In genomic region chr9:120433747-120434146, GRCm38 (mm10) we compare ENCODE assay signal across 8 mouse cellular contexts. TPM values are rescaled to one million over a fixed set of nuclear protein-coding genes. Genes with fewer than 3 reads are reported as not detected.
DNase-seq lines count a peak whose midpoint lies in the region; ATAC-seq and TF ChIP-seq lines count a peak whose summit lies in the region.

No protein-coding gene starts in this region.

- no peak overlapping the region for H3K4me2 ChIP-seq in heart, embryonic 11.5 days
- H3K4me2 ChIP-seq in kidney, postnatal 0 days (ENCODE audit: low read length), result no peak overlapping the region

- 32% methylated on average over 8 of the region's 8 CpGs for WGBS in heart, embryonic 11.5 days (ENCODE audit: insufficient replicate concordance)
- 16% methylated on average over 8 of the region's 8 CpGs for WGBS in kidney, postnatal 0 days

- H3K36me3 ChIP-seq in ES-Bruce4 (ENCODE audit: control insufficient read depth, insufficient read depth, low read length, poor library complexity, severe bottlenecking), result no peaks in the 10 kb centered on the region
- no peaks in the 10 kb centered on the region for H3K36me3 ChIP-seq in heart, embryonic 11.5 days (ENCODE audit: control insufficient read depth, insufficient read depth, low read length)
- no peaks in the 10 kb centered on the region for H3K36me3 ChIP-seq in kidney, postnatal 0 days (ENCODE audit: insufficient read depth, low read length)

- no peaks in the 10 kb centered on the region for H3K27me3 ChIP-seq in ES-Bruce4 (ENCODE audit: control insufficient read depth, insufficient read depth, low read length, poor library complexity, severe bottlenecking)
- H3K27me3 ChIP-seq in heart, embryonic 11.5 days (ENCODE audit: control insufficient read depth, insufficient read depth, low read length), result no peaks in the 10 kb centered on the region
- H3K27me3 ChIP-seq in kidney, postnatal 0 days (ENCODE audit: insufficient read depth, low read length), result no peaks in the 10 kb centered on the region

- H3K27ac ChIP-seq in ES-Bruce4 (ENCODE audit: insufficient read depth, low read length), result no peak overlapping the region
- H3K27ac ChIP-seq in heart, embryonic 11.5 days (ENCODE audit: low read depth, low read length), result no peak overlapping the region
- H3K27ac ChIP-seq in kidney, postnatal 0 days, result no peak overlapping the region

- no peaks in the 10 kb centered on the region for H3K4me1 ChIP-seq in ES-Bruce4 (ENCODE audit: control insufficient read depth, insufficient read depth, low read length)
- H3K4me1 ChIP-seq in heart, embryonic 11.5 days (ENCODE audit: control insufficient read depth, insufficient read depth, low read length), result no peaks in the 10 kb centered on the region
- H3K4me1 ChIP-seq in kidney, postnatal 0 days (replicated peaks; ENCODE audit: insufficient read depth, low read length), result no peaks in the 10 kb centered on the region

- TF ChIP-seq EP300 in ES-Bruce4 (IDR thresholded peaks at IDR 0.05; ENCODE audit: insufficient read depth, low read depth, low read length), result no peak

- no peak for TF ChIP-seq POLR2A in ES-Bruce4 (IDR thresholded peaks at IDR 0.05; ENCODE audit: insufficient read depth, low read length)

- DNase-seq in adrenal gland, postnatal 14 days, result peak; percentile 75
- peak; percentile 61 for DNase-seq in embryo, embryonic 9.5 days (ENCODE audit: extremely low spot score)
- DNase-seq in kidney, postnatal 0 days (ENCODE audit: low spot score), result peak; percentile 91
- DNase-seq in lung, postnatal 14 days, result peak; percentile 68
- DNase-seq in retina, postnatal 1 day, result peak; percentile 85
- peak; percentile 77 for DNase-seq in thymus, postnatal 4 days

- 0 out of 2 replicates have a peak, but pooled peaks have one; percentile 12 for ATAC-seq in heart, embryonic 11.5 days (replicated peaks; ENCODE audit: insufficient number of reproducible peaks, low FRiP score, low TSS enrichment)
- peak; percentile 91 for ATAC-seq in kidney, postnatal 0 days (replicated peaks; ENCODE audit: low FRiP score, low read depth)

- H3K4me3 ChIP-seq in ES-Bruce4 (ENCODE audit: low read depth, low read length), result no peak overlapping the region
- no peak overlapping the region for H3K4me3 ChIP-seq in heart, embryonic 11.5 days (ENCODE audit: low read depth, low read length)
- no peak overlapping the region for H3K4me3 ChIP-seq in kidney, postnatal 0 days (replicated peaks; ENCODE audit: low read depth, low read length)

- peak; percentile 94 for TF ChIP-seq CTCF in ES-Bruce4 (IDR thresholded peaks at IDR 0.05; ENCODE audit: low read depth, low read length)
- TF ChIP-seq CTCF in kidney, postnatal 0 days (IDR thresholded peaks at IDR 0.05; ENCODE audit: low read depth), result peak; percentile 96

- H3K9ac ChIP-seq in ES-Bruce4 (ENCODE audit: low read depth, poor library complexity, severe bottlenecking), result no peak overlapping the region
- no peak overlapping the region for H3K9ac ChIP-seq in heart, embryonic 11.5 days (ENCODE audit: low read depth, low read length)
- no peak overlapping the region for H3K9ac ChIP-seq in kidney, postnatal 0 days (ENCODE audit: low read depth, low read length)

- H3K9me3 ChIP-seq in ES-Bruce4 (replicated peaks; ENCODE audit: control insufficient read depth, insufficient read depth, low read length, poor library complexity, severe bottlenecking), result no peaks in the 10 kb centered on the region
- no peaks in the 10 kb centered on the region for H3K9me3 ChIP-seq in heart, embryonic 11.5 days (replicated peaks; ENCODE audit: control insufficient read depth, low read length)
- no peaks in the 10 kb centered on the region for H3K9me3 ChIP-seq in kidney, postnatal 0 days (replicated peaks; ENCODE audit: low read length)

RNA-seq across cellular contexts. Expression of gene Eif1b, which starts 58.3 kb away (rescaled TPM):
- polyA plus RNA-seq in ES-Bruce4 (2011; ENCODE audit: insufficient read depth, insufficient read length, low read depth, missing spikeins), result 27.0 TPM in 2 replicates
- 45.6 and 50.3 TPM in 2 replicates for total RNA-seq in adrenal gland, postnatal 14 days (2021)
- 156 and 157 TPM in 2 replicates for polyA plus RNA-seq in heart, embryonic 11.5 days (2014; fragmentation: Nextera tagmentation; extraction: Ambion mirVana)
- 161 and 177 TPM in 2 replicates for polyA plus RNA-seq in kidney, postnatal 0 days (2015; fragmentation: Nextera tagmentation; extraction: Ambion mirVana)
